Mouse (Mus musculus) hindbrain, embryonic 16.5 days (tissue): Measurements from ENCODE around the gene Ctdsp2. TPM values are rescaled to one million over a fixed set of nuclear protein-coding genes. Genes with fewer than 3 reads are reported as not detected.

Experiments used
- ATAC-seq: fragments of 200-750 bp; cut with Nextera tagmentation; 2 replicates; pipeline ENCODE4 v1.8.0; 2017; ENCODE audit warnings: moderate TSS enrichment, moderate library complexity
- H3K27ac ChIP-seq: fragments of 300-500 bp; sonication (generic); 2 replicates; pipeline ENCODE4 v1.5.1; 2014; ENCODE audit warnings: low read depth, mild to moderate bottlenecking, control low read depth, low read length, moderate library complexity
- H3K27me3 ChIP-seq: fragments of 300-500 bp; sonication (generic); replicated peaks from 2 replicates; pipeline ENCODE4 v1.6.1; 2014; ENCODE audit warnings: low read length; ENCODE audit not compliant: control insufficient read depth, insufficient read depth
- H3K36me3 ChIP-seq: fragments of 300-500 bp; sonication (generic); 2 replicates; pipeline ENCODE4 v1.6.1; 2014; ENCODE audit warnings: mild to moderate bottlenecking, low read length, moderate library complexity, mixed read lengths; ENCODE audit not compliant: control insufficient read depth, insufficient read depth
- H3K4me1 ChIP-seq: fragments of 300-500 bp; sonication (generic); 2 replicates; pipeline ENCODE4 v1.6.1; 2014; ENCODE audit warnings: low read depth, low read length; ENCODE audit not compliant: control insufficient read depth, insufficient read depth
- H3K4me2 ChIP-seq: fragments of 300-500 bp; sonication (generic); 2 replicates; pipeline ENCODE4 v1.6.1; 2014; ENCODE audit warnings: mild to moderate bottlenecking, low read length, control low read depth, moderate library complexity
- H3K4me3 ChIP-seq: fragments of 300-500 bp; sonication (generic); 2 replicates; pipeline ENCODE4 v1.5.1; 2014; ENCODE audit warnings: mild to moderate bottlenecking, low read length, control low read depth, moderate library complexity
- H3K9ac ChIP-seq: fragments of 300-500 bp; sonication (generic); 2 replicates; pipeline ENCODE4 v1.6.1; 2014; ENCODE audit warnings: low read depth, mild to moderate bottlenecking, control low read depth, low read length, moderate library complexity
- H3K9me3 ChIP-seq: fragments of 300-500 bp; sonication (generic); 2 replicates; pipeline ENCODE4 v1.6.1; 2014; ENCODE audit warnings: mild to moderate bottlenecking, low read length, moderate library complexity; ENCODE audit not compliant: control insufficient read depth
- WGBS: fragments of 180-500 bp; shearing (Covaris S2); extraction: QIAGEN DNeasy Blood & Tissue Kit; methylation state at CpG from one replicate; pipeline ENCODE4 v1.1.7; 2014; 5-methylcytosine and 5-hydroxymethylcytosine counted together
- microRNA counts: library from miRNA; unstranded; fragments of <30 nt; microRNA quantifications from one replicate; lab custom pipeline; 2016
- microRNA-seq: library from miRNA; unstranded; fragments of <30 nt; microRNA quantifications from one replicate; pipeline ENCODE4, GENCODE M21; 2017
- polyA plus RNA-seq: library from polyadenylated mRNA; unstranded; fragments of >200 nt; fragmentation: Nextera tagmentation; extraction: Ambion mirVana; gene quantifications from 2 replicates; pipeline ENCODE4 v1.2.1, GENCODE M21; 2015

Gene Ctdsp2
- polyA plus RNA-seq, 1 experiment from 2014 or later, result 13.7 TPM

GRCm38 (mm10) chr10:127041774-127042338, 63.3 kb downstream of the Ctdsp2 start:
- under 1% methylated on average over 44 of the region's 44 CpGs for WGBS
- Histone ChIP-seq H3K4me2 (peak overlapping the region; percentile 98), H3K27me3 (peaks cover 4% of the 10 kb centered on the region), H3K27ac (peak overlapping the region; percentile 67), H3K4me3 (peak overlapping the region; percentile 96), H3K9ac (peak overlapping the region; percentile 70), H3K4me1 (peaks cover 13% of the 10 kb centered on the region), H3K9me3 (no peaks in the 10 kb centered on the region), H3K36me3 (0 out of 2 replicates have a peak, but pooled peaks cover 4% of the 10 kb centered on the region)
- peak; percentile 89 for ATAC-seq

GRCm38 (mm10) chr10:127042468-127043115, 64.1 kb downstream of the Ctdsp2 start:
- peaks cover 7% of the 10 kb centered on the region for H3K27me3 ChIP-seq
- peak overlapping the region; percentile 96 for H3K4me3 ChIP-seq
- WGBS, result 21% methylated on average over 5 of the region's 5 CpGs
- no peak for ATAC-seq
- 0 out of 2 replicates have a peak, but pooled peaks cover 4% of the 10 kb centered on the region for H3K36me3 ChIP-seq
- H3K4me1 ChIP-seq, result peaks cover 13% of the 10 kb centered on the region
- peak overlapping the region; percentile 70 for H3K9ac ChIP-seq
- H3K4me2 ChIP-seq, result peak overlapping the region; percentile 98
- H3K9me3 ChIP-seq, result no peaks in the 10 kb centered on the region
- no peak overlapping the region for H3K27ac ChIP-seq

DNA sequence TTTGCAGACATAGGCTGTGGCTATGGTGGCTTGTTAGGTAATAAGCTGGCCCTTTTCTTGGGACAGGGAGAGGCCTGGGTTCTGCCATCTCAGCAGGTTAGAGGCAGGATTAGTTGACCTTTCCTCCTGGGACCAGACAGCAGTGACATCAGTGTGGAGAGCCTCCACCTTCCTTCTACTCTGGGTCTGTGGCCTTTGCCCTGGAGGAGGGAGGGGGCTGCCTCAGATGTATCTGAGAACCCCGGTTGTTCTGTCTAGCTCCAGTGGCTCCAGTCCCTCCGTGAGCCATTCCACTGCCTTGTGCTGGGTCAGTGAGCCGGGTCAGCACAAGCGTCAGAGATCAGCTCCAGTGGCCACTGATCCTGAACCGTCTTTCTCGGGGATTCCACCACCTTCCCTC, 64.7 kb downstream of the Ctdsp2 start:
- Histone ChIP-seq H3K4me2 (no peak overlapping the region), H3K4me1 (peaks cover 13% of the 10 kb centered on the region), H3K27me3 (peaks cover 13% of the 10 kb centered on the region), H3K36me3 (0 out of 2 replicates have a peak, but pooled peaks cover 4% of the 10 kb centered on the region), H3K4me3 (no peak overlapping the region), H3K9ac (no peak overlapping the region), H3K27ac (no peak overlapping the region), H3K9me3 (no peaks in the 10 kb centered on the region)
- no peak for ATAC-seq
- 77% methylated on average over 6 of the region's 6 CpGs for WGBS

- Histone ChIP-seq H3K9ac (no peak within 1 kb of the TSS), H3K9me3 (no peaks in the 10 kb centered on the region), H3K4me3 (peak within 1 kb of the TSS; percentile 12), H3K36me3 (0 out of 2 replicates have a peak, but pooled peaks cover 4% of the 10 kb centered on the region), H3K4me1 (peaks cover 3% of the 10 kb centered on the region; the same call in 1 of the 2 replicates), H3K4me2 (peak within 1 kb of the TSS; percentile 13; the same call in 1 of the 2 replicates), H3K27me3 (peaks cover 39% of the 10 kb centered on the region), H3K27ac (no peak within 1 kb of the TSS)
- ATAC-seq, result no peak
- 34% methylated on average over 5 of the region's 5 CpGs for WGBS
Observed at GRCm38 (mm10) chr10:127047954-127048353, 69.4 kb downstream of the Ctdsp2 start, which contains the start of gene Cyp27b1. Gene Cyp27b1, plus strand, starts transcription at chr10:127048250.

- Histone ChIP-seq H3K4me3 (peak overlapping the region; percentile 12), H3K9me3 (no peaks in the 10 kb centered on the region), H3K4me2 (peak overlapping the region; percentile 13; the same call in 1 of the 2 replicates), H3K36me3 (0 out of 2 replicates have a peak, but pooled peaks cover 4% of the 10 kb centered on the region), H3K27ac (no peak overlapping the region), H3K27me3 (peaks cover 39% of the 10 kb centered on the region), H3K4me1 (peaks cover 3% of the 10 kb centered on the region; the same call in 1 of the 2 replicates), H3K9ac (no peak overlapping the region)
- no peak for ATAC-seq
- WGBS, result 5% methylated on average over 35 of the region's 35 CpGs
Observed at GRCm38 (mm10) chr10:127048608-127049394, 70.3 kb downstream of the Ctdsp2 start.

MicroRNAs encoded within 50 kb of the gene (microRNA counts, 519-probe panel; counts per million panel counts)
- microRNA mmu-miR-26a (lab: Ali Mortazavi, UCI), result 2,230 counts per million, percentile 47 among the panel's probes with 10 or more counts
- not detected for microRNA mmu-miR-546 (lab: Ali Mortazavi, UCI)

Small RNA genes lying within 50 kb of the gene (microRNA-seq; reads per million reads assigned to microRNA genes)
- gene Mir26a-2 (22.3 reads per million, percentile 34 among the genes with 10 or more reads in this experiment), gene Mir546 (not detected)

Other genes with a start within 250 kb of the Ctdsp2 start
- 14.5 and 17.2 TPM in 2 replicates for gene Atp23, start 77.4 kb upstream of the Ctdsp2 start, polyA plus RNA-seq
- 3.7 and 7.0 TPM in 2 replicates for gene Avil, start 22.0 kb downstream of the Ctdsp2 start, polyA plus RNA-seq
- 63.7 and 67.7 TPM in 2 replicates for gene Tsfm, start 52.1 kb downstream of the Ctdsp2 start, polyA plus RNA-seq
- gene Mettl1, start 62.7 kb downstream of the Ctdsp2 start, polyA plus RNA-seq, result 23.2 and 24.2 TPM in 2 replicates
- gene Eef1akmt3, start 62.8 kb downstream of the Ctdsp2 start, polyA plus RNA-seq, result 0.23 and 0.31 TPM in 2 replicates
- 0.12 and 0.18 TPM in 2 replicates for gene Cyp27b1, start 69.5 kb downstream of the Ctdsp2 start, polyA plus RNA-seq
- gene March9, start 81.5 kb downstream of the Ctdsp2 start, polyA plus RNA-seq, result 5.2 and 6.0 TPM in 2 replicates
- 669 and 724 TPM in 2 replicates for gene Cdk4, start 84.8 kb downstream of the Ctdsp2 start, polyA plus RNA-seq
- gene Tspan31, start 91.5 kb downstream of the Ctdsp2 start, polyA plus RNA-seq, result 123 TPM in 2 replicates
- 3.4 and 4.2 TPM in 2 replicates for gene Agap2, start 96.6 kb downstream of the Ctdsp2 start, polyA plus RNA-seq
- 135 and 138 TPM in 2 replicates for gene Os9, start 142.4 kb downstream of the Ctdsp2 start, polyA plus RNA-seq
- gene B4galnt1, start 186.5 kb downstream of the Ctdsp2 start, polyA plus RNA-seq, result 59.0 and 74.1 TPM in 2 replicates
- gene Slc26a10, start 201.9 kb downstream of the Ctdsp2 start, polyA plus RNA-seq, result 1.4 and 1.5 TPM in 2 replicates
- gene Arhgef25, start 211.4 kb downstream of the Ctdsp2 start, polyA plus RNA-seq, result 29.0 and 29.1 TPM in 2 replicates
- 213 and 233 TPM in 2 replicates for gene Dtx3, start 217.0 kb downstream of the Ctdsp2 start, polyA plus RNA-seq
- gene Pip4k2c, start 232.9 kb downstream of the Ctdsp2 start, polyA plus RNA-seq, result 20.5 and 20.7 TPM in 2 replicates